Mouse (Mus musculus) CD4-positive, CD25-positive, alpha-beta regulatory T cell, adult 4 months (primary cell): ENCODE results near the gene Znrd1. TPM values are rescaled to one million over a fixed set of nuclear protein-coding genes. Genes with fewer than 3 reads are reported as not detected.

Experiments
- ATAC-seq: one replicate; pipeline ENCODE4 v1.8.0; 2017
- polyA plus RNA-seq, 2 experiments: library from polyadenylated mRNA; unstranded; fragments of 100-300 nt; shearing (Covaris generic); gene quantifications; one replicate each; pipeline ENCODE4 v1.2.1; 2017

The Znrd1 gene
- polyA plus RNA-seq, 2 experiments from 2014 or later, result 67.9 to 82.1 TPM

DNA sequence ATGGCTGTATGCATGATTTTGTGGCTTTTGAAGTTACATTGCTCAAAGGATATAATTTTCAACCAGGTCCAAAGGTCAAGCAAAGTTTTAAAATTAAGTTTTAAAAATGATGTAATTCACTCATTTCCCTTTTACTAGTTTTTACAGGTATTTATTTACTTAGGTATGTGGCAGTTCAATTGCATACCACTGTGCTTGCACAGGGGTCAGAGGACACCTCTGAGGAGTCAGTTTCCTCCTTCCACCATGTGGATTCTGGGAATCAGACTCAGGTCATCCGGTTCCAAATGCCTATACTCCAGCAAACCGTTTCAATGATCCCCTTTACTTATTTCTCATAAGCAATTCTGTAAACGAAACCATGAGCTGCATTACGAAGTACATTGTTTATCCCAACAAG is 35.6 kb downstream of the Znrd1 start:
- no peak for ATAC-seq

DNA sequence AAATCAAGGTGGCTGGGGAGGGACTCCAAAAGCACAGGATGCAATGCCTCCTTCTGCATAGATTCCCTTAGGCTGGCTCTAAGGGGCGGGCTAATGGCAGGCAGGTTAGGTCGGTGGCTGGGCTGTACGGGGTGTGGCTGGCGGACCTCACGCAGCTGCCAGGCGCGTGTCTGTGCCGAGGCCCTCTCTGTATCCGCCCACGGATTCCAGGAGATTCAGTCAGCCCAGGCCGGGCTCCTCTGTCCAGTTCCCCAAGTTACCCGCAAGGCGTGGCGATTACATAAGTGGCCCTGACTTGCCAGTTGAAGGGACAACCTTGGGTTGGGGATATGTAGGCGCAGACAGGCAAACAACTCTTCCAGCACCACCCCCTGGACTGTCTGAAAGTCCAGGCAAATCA is 38.1 kb downstream of the Znrd1 start:
- no peak for ATAC-seq

DNA sequence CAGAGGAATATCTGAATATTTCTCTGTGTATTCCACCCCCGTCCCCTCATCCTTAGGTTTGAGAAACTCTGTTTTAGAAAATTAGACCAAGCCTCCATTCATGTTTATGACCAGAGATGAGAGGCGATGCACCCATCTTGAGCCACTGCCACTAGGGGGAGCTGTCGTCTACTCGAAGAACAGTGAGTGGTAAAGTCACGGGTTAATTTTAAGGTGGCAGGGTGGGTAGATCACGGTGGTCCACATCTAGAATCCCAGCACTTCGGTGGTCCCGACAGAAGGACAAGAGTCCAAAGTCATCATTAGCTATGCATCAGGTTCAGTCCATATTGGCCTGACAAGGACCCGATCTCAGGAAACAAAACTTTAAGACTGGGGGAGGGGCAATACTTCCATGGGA is 43.3 kb downstream of the Znrd1 start:
- peak; percentile 41 for ATAC-seq

DNA sequence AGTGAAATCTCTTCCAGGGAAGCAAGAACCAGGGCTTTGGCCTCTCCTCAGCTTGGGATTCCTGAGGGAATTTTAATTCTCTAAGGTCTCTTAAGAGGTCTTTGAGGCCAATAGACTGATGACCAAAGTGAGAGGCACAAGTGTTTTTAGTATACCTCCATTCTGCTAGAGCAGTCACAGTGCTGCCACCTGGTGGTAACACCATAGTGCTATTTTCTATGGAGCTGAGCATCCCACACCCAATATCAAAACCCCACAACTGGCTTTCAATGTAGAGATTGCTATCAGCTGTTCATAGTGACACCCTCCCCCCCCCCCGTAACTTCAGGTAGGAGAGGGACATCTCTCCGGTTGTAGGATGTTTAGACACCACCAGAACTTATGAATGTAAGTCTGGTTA is 44.3 kb downstream of the Znrd1 start:
- peak; percentile 77 for ATAC-seq

DNA sequence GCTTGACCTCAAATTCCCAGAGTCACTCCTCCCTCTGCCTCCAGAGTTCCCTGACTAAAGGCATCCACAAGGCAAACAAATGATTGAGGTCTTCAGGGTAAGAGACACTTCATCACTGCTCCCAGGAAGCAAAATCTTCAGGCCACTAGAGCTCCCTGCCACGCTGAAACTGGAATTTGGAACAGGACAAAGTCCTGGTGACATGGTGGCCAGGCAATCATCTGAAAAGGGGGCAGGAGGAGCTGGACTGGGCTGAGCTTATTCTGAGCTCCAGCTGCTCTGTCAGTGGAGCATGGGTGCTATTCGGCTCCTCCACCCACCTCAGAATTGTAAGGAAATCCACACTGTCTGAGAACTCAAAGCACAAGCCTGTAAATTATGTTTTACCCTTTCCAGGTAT is 46.3 kb downstream of the Znrd1 start:
- ATAC-seq, result no peak

DNA sequence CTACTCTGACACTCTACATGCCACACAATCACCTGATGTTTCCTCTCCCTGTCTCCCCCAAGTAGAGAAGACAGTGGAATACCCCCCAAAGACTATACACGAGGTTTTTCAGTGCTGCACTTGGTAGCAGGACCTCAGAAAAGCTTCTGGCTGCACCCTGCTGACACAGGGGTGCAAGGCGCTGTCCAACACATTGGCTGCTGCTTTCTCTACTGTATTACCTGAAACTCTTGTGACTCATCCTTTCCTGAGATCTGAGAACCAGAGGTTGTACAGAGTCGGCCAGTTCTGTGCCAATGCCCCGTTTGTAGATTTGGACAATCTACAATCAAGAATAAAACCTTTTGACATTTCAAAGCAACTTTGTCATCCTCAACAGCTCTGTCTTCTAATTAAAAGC is 48.6 kb downstream of the Znrd1 start:
- no peak for ATAC-seq

DNA sequence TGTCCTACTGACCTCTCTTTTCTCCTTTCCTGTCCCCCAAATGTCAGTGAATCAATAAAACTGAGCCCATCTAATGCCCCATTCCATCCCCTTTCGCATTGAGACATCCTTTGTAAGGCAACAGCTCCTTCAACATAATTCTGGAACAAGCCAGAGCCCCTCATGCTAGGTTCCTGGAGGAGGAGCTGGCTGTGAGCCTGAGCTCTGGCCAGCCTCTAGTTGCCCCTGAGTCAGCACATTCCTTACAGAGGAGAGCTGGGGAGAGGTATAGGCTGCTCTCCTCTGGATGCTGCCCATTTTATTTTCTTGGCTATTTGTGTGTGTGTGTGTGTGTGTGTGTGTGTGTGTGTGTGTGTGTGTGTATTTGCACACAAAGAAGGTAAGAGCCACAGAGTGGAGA is 50.1 kb downstream of the Znrd1 start:
- no peak for ATAC-seq

Other genes starting within 250 kb of the Znrd1 start
- not detected for gene H2-M10.5, start 185.6 kb downstream of the Znrd1 start, polyA plus RNA-seq
- not detected for gene H2-M10.6, start 146.4 kb downstream of the Znrd1 start, polyA plus RNA-seq
- 10 to 100 TPM; 76.3 to 99.4 TPM for gene Trim26, start 121.4 kb downstream of the Znrd1 start, polyA plus RNA-seq
- gene Trim15, start 91.3 kb downstream of the Znrd1 start, polyA plus RNA-seq, result under 1 TPM in 1 of 2 experiments, not detected in 1; 0.79 TPM
- gene Trim10, start 89.0 kb downstream of the Znrd1 start, polyA plus RNA-seq, result under 1 TPM in 1 of 2 experiments, not detected in 1; 0.28 TPM
- not detected for gene Trim40, start 68.4 kb downstream of the Znrd1 start, polyA plus RNA-seq
- not detected for gene Trim31, start 60.4 kb downstream of the Znrd1 start, polyA plus RNA-seq
- not detected for gene Rnf39, start 15.6 kb downstream of the Znrd1 start, polyA plus RNA-seq
- 100 to 1,000 TPM; 196 to 201 TPM for gene Ppp1r11, start 6.8 kb downstream of the Znrd1 start, polyA plus RNA-seq
- 1 to 10 TPM; 5.5 to 8.2 TPM for gene Znrd1as, start within 50 bp of the Znrd1 start, polyA plus RNA-seq
- not detected for gene 2410137M14Rik, start 22.7 kb upstream of the Znrd1 start, polyA plus RNA-seq
- not detected for gene H2-M5, start 31.0 kb upstream of the Znrd1 start, polyA plus RNA-seq
- not detected for gene Zfp57, start 42.6 kb upstream of the Znrd1 start, polyA plus RNA-seq
- gene Mog, start 64.8 kb upstream of the Znrd1 start, polyA plus RNA-seq, result not detected
- gene Gabbr1, start 87.4 kb upstream of the Znrd1 start, polyA plus RNA-seq, result 1 to 10 TPM; 4.7 to 8.6 TPM
- under 1 TPM in 1 of 2 experiments, not detected in 1; 0.11 TPM for gene Olfr90, start 129.9 kb upstream of the Znrd1 start, polyA plus RNA-seq
- gene Olfr91, start 139.7 kb upstream of the Znrd1 start, polyA plus RNA-seq, result not detected
- gene Olfr92, start 161.5 kb upstream of the Znrd1 start, polyA plus RNA-seq, result not detected
- gene Olfr93, start 202.9 kb upstream of the Znrd1 start, polyA plus RNA-seq, result not detected
- under 1 TPM in 1 of 2 experiments, not detected in 1; 0.70 TPM for gene Ubd, start 235.3 kb upstream of the Znrd1 start, polyA plus RNA-seq
- gene Olfr94, start 242.4 kb upstream of the Znrd1 start, polyA plus RNA-seq, result not detected